Mouse (Mus musculus): ENCODE data around the gene Irx3. TPM values are rescaled to one million over a fixed set of nuclear protein-coding genes. Genes with fewer than 3 reads are reported as not detected.

Irx3 gene
- polyA plus RNA-seq, 1 experiment from 2014 or later, result 12.2 TPM

DNA sequence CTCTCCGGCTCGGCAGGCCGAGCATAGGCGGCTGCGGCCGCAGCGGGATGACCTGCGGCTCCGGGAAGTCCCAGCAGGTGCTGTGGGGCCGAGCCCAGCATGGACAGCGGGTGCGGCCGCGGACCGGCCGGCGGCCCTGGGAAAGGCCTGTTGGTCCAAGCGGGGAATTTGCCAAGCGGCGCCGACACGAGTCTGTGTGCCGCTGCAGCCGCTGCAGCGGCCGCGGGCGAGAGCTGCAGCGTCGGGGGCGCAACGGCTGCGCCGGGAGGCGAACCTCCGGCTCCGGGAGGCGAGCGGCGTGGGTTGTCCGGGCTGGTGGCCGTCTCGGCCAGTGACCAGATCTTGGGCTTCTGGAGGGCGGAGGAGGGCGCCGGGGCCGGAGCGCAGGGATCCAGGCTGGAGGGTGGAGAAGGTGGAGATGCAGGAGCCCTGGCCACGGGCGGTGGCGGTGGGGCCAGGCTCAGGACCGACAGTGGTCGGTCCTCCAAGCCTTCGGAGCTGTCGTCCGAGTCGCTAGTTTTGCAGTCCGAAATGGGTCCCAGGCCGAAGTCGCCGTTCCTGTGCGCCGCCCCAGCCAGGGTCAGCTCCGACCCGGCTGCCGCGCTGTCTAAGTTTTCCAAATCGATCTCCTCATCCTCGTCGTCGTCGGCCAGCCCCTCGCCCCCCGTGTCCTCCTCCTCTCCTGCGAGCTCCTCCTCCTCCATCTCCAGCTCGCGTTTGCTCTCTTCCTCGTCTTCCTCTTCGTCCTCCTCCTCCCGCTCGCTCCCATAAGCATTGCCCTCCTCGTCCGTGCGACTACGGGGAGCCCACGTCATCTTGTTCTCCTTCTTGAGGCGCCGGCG, 2.0 kb downstream of the Irx3 start:
- Histone ChIP-seq H3K36me3 (replicated peaks) (peaks cover 8% of the 10 kb centered on the region), H3K4me1 (peaks cover 79% of the 10 kb centered on the region), H3K27me3 (ENCODE audit: poor library complexity, severe bottlenecking) (peaks cover 99% of the 10 kb centered on the region), H3K4me3 (peak overlapping the region; percentile 70), H3K27ac (peak overlapping the region; percentile 86), H3K9me3 (no peaks in the 10 kb centered on the region)
- under 1% methylated on average over 89 of the region's 89 CpGs for WGBS
- DNase-seq (ENCODE audit: extremely low spot score, low spot score), result peak; percentile 56

- 11% methylated on average over 16 of the region's 16 CpGs for WGBS
- DNase-seq (ENCODE audit: extremely low spot score, low spot score), result peak; percentile 23
- Histone ChIP-seq H3K9me3 (no peaks in the 10 kb centered on the region), H3K36me3 (replicated peaks) (peaks cover 8% of the 10 kb centered on the region), H3K27me3 (ENCODE audit: poor library complexity, severe bottlenecking) (peaks cover 99% of the 10 kb centered on the region), H3K27ac (peak overlapping the region; percentile 86), H3K4me3 (peak overlapping the region; percentile 70), H3K4me1 (peaks cover 72% of the 10 kb centered on the region)
Measured at GRCm38 (mm10) chr8:91799016-91799581, 2.8 kb downstream of the Irx3 start.

GRCm38 (mm10) chr8:91797626-91798271, 4.1 kb downstream of the Irx3 start:
- Histone ChIP-seq H3K36me3 (replicated peaks) (peaks cover 8% of the 10 kb centered on the region), H3K4me3 (peak overlapping the region; percentile 70), H3K4me1 (peaks cover 70% of the 10 kb centered on the region), H3K27me3 (ENCODE audit: poor library complexity, severe bottlenecking) (peaks cover 99% of the 10 kb centered on the region), H3K27ac (peak overlapping the region; percentile 17), H3K9me3 (no peaks in the 10 kb centered on the region)
- under 1% methylated on average over 35 of the region's 35 CpGs for WGBS
- peak; percentile 77 for DNase-seq (ENCODE audit: extremely low spot score, low spot score)

- Histone ChIP-seq H3K36me3 (replicated peaks) (no peaks in the 10 kb centered on the region), H3K27me3 (ENCODE audit: poor library complexity, severe bottlenecking) (peaks cover 83% of the 10 kb centered on the region), H3K9me3 (no peaks in the 10 kb centered on the region), H3K4me3 (no peak overlapping the region), H3K4me1 (peaks cover 31% of the 10 kb centered on the region), H3K27ac (no peak overlapping the region)
- DNase-seq (ENCODE audit: extremely low spot score, low spot score), result peak; percentile 25
- WGBS, result 28% methylated on average over 6 of the region's 6 CpGs
Measured at GRCm38 (mm10) chr8:91793846-91794245, 8.0 kb downstream of the Irx3 start.

- Histone ChIP-seq H3K4me3 (no peak overlapping the region), H3K27me3 (ENCODE audit: poor library complexity, severe bottlenecking) (peaks cover 42% of the 10 kb centered on the region), H3K9me3 (no peaks in the 10 kb centered on the region), H3K27ac (no peak overlapping the region), H3K4me1 (peaks cover 3% of the 10 kb centered on the region; the same call in 1 of the 2 replicates), H3K36me3 (replicated peaks) (no peaks in the 10 kb centered on the region)
- DNase-seq (ENCODE audit: extremely low spot score, low spot score), result no peak
- 79% methylated on average over 9 of the region's 9 CpGs for WGBS
Measured at GRCm38 (mm10) chr8:91787194-91787895, 14.5 kb downstream of the Irx3 start.

- no peak overlapping the region for H3K4me3 ChIP-seq
- peaks cover 6% of the 10 kb centered on the region; the same call in 1 of the 2 replicates for H3K4me1 ChIP-seq
- no peaks in the 10 kb centered on the region for H3K36me3 ChIP-seq (replicated peaks)
- 81% methylated on average over 5 of the region's 5 CpGs for WGBS
- no peaks in the 10 kb centered on the region for H3K9me3 ChIP-seq
- H3K27me3 ChIP-seq (ENCODE audit: poor library complexity, severe bottlenecking), result peaks cover 32% of the 10 kb centered on the region
- H3K27ac ChIP-seq, result no peak overlapping the region
- no peak for DNase-seq (ENCODE audit: extremely low spot score, low spot score)
Measured at GRCm38 (mm10) chr8:91782940-91783339, 18.9 kb downstream of the Irx3 start.

GRCm38 (mm10) chr8:91782201-91782600, 19.7 kb downstream of the Irx3 start:
- Histone ChIP-seq H3K4me3 (no peak overlapping the region), H3K9me3 (no peaks in the 10 kb centered on the region), H3K4me1 (peaks cover 6% of the 10 kb centered on the region; the same call in 1 of the 2 replicates), H3K27ac (no peak overlapping the region), H3K27me3 (ENCODE audit: poor library complexity, severe bottlenecking) (peaks cover 30% of the 10 kb centered on the region), H3K36me3 (replicated peaks) (no peaks in the 10 kb centered on the region)
- no peak for DNase-seq (ENCODE audit: extremely low spot score, low spot score)
- WGBS, result 74% methylated on average over 7 of the region's 7 CpGs

- Histone ChIP-seq H3K36me3 (replicated peaks) (no peaks in the 10 kb centered on the region), H3K9me3 (no peaks in the 10 kb centered on the region), H3K27me3 (ENCODE audit: poor library complexity, severe bottlenecking) (peaks cover 28% of the 10 kb centered on the region), H3K4me3 (no peak overlapping the region), H3K4me1 (peaks cover 6% of the 10 kb centered on the region; the same call in 1 of the 2 replicates), H3K27ac (no peak overlapping the region)
- 82% methylated on average over 3 of the region's 3 CpGs for WGBS
- DNase-seq (ENCODE audit: extremely low spot score, low spot score), result no peak
Measured at GRCm38 (mm10) chr8:91780648-91781047, 21.2 kb downstream of the Irx3 start.

- no peaks in the 10 kb centered on the region for H3K36me3 ChIP-seq (replicated peaks)
- H3K9me3 ChIP-seq, result no peaks in the 10 kb centered on the region; the same call in 1 of the 2 replicates
- no peak overlapping the region for H3K4me3 ChIP-seq
- WGBS, result 84% methylated on average over 6 of the region's 6 CpGs
- no peak overlapping the region for H3K27ac ChIP-seq
- peaks cover 26% of the 10 kb centered on the region for H3K27me3 ChIP-seq (ENCODE audit: poor library complexity, severe bottlenecking)
- peaks cover 13% of the 10 kb centered on the region for H3K4me1 ChIP-seq
- no peak for DNase-seq (ENCODE audit: extremely low spot score, low spot score)
Measured at GRCm38 (mm10) chr8:91768857-91769256, 33.0 kb downstream of the Irx3 start.

DNA sequence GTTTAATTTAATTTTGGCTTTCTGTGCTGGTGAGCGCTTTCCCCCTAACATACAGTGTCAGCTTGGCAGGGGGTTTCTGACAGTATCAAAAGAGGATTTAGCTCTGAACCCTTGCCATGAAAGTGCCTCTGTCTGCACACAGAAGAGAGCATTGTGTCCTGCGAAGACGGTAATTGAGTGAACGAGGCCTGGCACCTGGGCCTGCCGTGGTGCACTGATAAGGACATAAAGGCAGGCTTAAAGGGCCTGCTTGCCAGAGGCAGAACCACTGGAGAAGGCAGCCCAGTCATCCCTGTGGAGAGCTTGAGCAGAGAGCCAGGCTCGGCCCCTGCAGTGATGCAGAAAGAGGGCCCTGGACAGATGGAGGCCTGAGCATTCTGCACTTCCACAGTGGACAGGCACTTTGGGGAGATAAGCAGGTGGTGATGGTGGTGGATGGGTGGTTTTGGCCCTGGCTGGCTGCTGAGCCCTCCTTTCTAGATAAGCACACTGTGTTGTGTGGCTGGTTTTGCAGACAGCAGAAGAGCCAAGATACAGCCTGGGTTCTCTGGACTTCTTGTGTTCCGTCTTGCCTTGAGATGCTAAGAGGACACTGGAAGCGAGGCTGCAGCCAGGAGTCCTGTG, 36.3 kb downstream of the Irx3 start:
- Histone ChIP-seq H3K27me3 (ENCODE audit: poor library complexity, severe bottlenecking) (peaks cover 33% of the 10 kb centered on the region), H3K36me3 (replicated peaks) (no peaks in the 10 kb centered on the region), H3K4me1 (peaks cover 13% of the 10 kb centered on the region), H3K27ac (no peak overlapping the region), H3K4me3 (no peak overlapping the region), H3K9me3 (no peaks in the 10 kb centered on the region; the same call in 1 of the 2 replicates)
- DNase-seq (ENCODE audit: extremely low spot score, low spot score), result no peak
- WGBS, result 36% methylated on average over 8 of the region's 8 CpGs

DNA sequence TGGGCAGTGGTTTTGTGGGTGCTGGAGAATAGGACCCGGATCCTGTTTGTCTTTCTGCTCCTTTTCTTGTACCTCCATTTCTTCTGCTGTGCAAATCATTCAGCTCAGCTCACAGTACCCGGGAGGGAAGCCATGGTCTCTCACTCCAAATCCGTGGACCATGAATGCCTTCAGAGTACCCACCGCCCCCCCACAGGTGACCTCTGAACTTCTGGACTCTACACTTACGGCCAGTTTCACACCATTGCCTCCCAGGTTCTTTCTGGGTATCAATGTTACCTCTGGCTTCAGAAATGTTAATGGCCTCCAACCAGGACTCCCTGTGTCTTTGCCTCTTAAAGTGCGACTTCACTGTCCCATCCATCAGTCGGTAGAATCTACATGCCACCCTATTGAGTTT, 46.3 kb downstream of the Irx3 start:
- H3K4me3 ChIP-seq, result no peak overlapping the region
- 90% methylated on average over 7 of the region's 7 CpGs for WGBS
- no peak overlapping the region for H3K27ac ChIP-seq
- H3K36me3 ChIP-seq (replicated peaks), result no peaks in the 10 kb centered on the region
- H3K9me3 ChIP-seq, result no peaks in the 10 kb centered on the region
- no peak for DNase-seq (ENCODE audit: extremely low spot score, low spot score)
- H3K27me3 ChIP-seq (ENCODE audit: poor library complexity, severe bottlenecking), result no peaks in the 10 kb centered on the region; the same call in 1 of the 2 replicates
- peaks cover 4% of the 10 kb centered on the region; the same call in 1 of the 2 replicates for H3K4me1 ChIP-seq

DNA sequence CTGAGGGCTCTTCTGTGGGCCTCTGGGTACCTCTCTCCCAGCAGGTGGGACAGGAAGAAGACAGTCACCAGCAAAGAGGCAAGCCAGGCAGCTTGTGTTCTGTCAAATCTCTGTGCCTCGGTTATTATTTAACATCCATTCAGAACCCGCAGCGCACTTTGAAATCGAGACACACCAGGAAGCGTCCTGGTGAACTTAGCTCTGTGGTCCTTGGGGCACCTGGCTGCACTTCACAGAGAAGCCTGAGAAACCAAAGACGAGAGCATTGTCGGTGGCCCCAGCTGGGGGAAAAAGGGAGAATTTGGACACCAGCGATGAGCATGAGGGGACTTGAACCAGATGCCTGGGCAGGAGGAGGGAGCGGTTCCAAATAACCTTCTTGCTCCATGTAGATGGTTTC, 46.8 kb downstream of the Irx3 start:
- WGBS, result 94% methylated on average over 9 of the region's 9 CpGs
- Histone ChIP-seq H3K4me3 (no peak overlapping the region), H3K27me3 (ENCODE audit: poor library complexity, severe bottlenecking) (no peaks in the 10 kb centered on the region; the same call in 1 of the 2 replicates), H3K9me3 (no peaks in the 10 kb centered on the region), H3K36me3 (replicated peaks) (no peaks in the 10 kb centered on the region), H3K27ac (no peak overlapping the region), H3K4me1 (peaks cover 4% of the 10 kb centered on the region; the same call in 1 of the 2 replicates)
- DNase-seq (ENCODE audit: extremely low spot score, low spot score), result no peak
